Mouse (Mus musculus): ENCODE measurements around the gene Pacsin2. TPM values are rescaled to one million over a fixed set of nuclear protein-coding genes. Genes with fewer than 3 reads are reported as not detected.
"Not testable (repeated sequence)": the region's sequence is repeated elsewhere in the genome, so short reads cannot be mapped to it uniquely, and the experiment has no call there.

Gene Pacsin2
- 62.3 and 63.8 TPM in 2 replicates for polyA plus RNA-seq (2014; fragmentation: Nextera tagmentation; extraction: Ambion mirVana)

DNA sequence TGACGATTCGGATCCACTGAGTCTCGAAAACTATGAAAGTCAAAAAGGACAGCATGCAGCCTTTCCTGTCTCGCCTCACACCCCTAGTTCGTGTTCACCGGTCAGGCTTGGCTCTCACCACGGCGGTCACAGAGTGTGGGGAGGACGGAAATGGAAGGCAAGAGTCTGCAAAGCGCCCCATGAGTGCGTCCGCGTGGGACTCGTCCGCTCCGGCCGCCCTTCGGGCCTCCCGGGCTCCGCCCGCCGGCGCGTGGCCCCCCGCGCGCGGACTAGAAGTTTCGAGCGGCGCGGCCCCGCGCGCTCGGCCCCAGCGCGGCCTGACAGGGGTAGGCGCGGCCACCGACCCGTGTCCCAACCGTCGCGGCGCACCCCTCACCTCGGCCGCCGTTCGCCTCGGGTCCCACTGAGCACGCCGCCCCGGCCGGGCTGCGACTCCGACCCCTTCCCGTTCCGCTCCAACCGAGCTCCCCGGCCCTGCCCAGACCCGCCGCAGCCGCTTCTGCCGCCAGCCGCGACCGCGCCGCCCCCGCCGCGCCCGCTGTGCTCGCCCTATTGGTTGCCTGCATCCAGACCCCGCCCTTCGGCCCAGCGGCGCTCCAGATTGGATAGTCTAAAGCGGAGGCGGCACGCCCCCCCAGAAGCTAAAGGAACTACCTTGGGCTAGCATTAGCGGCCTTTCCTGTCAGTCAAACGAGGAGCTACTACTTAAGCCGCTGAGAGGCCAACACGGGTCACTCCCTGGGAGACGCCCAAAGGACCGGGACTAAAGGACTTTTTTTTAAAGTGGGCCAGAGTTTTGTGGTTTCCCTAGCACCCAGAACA is at the start of gene Pacsin2:
Gene Pacsin2, minus strand, starts transcription at position 524 of the 822 bp plus-strand sequence.
- Histone ChIP-seq H3K27me3 (ENCODE audit: insufficient read depth, low read length) (no peaks in the 10 kb centered on the region), H3K27ac (ENCODE audit: low read depth) (peak within 1 kb of the TSS; percentile 76; the same call in 1 of the 2 replicates), H3K4me3 (ENCODE audit: low read depth, low read length) (peak within 1 kb of the TSS; percentile 75), H3K36me3 (ENCODE audit: insufficient read depth) (no peaks in the 10 kb centered on the region), H3K4me1 (ENCODE audit: insufficient read depth) (peaks cover 8% of the 10 kb centered on the region; the same call in 1 of the 2 replicates), H3K4me2 (peak within 1 kb of the TSS; percentile 96), H3K9ac (peak within 1 kb of the TSS; percentile 76), H3K9me3 (ENCODE audit: low read depth, low read length) (no peaks in the 10 kb centered on the region)
- ATAC-seq (ENCODE audit: insufficient read depth), result peak; percentile 100
- TF ChIP-seq CTCF (IDR thresholded peaks at IDR 0.05; ENCODE audit: low read depth), result no peak
- WGBS, result under 1% methylated on average over 88 of the region's 88 CpGs
- DNase-seq, result peak; percentile 99

DNA sequence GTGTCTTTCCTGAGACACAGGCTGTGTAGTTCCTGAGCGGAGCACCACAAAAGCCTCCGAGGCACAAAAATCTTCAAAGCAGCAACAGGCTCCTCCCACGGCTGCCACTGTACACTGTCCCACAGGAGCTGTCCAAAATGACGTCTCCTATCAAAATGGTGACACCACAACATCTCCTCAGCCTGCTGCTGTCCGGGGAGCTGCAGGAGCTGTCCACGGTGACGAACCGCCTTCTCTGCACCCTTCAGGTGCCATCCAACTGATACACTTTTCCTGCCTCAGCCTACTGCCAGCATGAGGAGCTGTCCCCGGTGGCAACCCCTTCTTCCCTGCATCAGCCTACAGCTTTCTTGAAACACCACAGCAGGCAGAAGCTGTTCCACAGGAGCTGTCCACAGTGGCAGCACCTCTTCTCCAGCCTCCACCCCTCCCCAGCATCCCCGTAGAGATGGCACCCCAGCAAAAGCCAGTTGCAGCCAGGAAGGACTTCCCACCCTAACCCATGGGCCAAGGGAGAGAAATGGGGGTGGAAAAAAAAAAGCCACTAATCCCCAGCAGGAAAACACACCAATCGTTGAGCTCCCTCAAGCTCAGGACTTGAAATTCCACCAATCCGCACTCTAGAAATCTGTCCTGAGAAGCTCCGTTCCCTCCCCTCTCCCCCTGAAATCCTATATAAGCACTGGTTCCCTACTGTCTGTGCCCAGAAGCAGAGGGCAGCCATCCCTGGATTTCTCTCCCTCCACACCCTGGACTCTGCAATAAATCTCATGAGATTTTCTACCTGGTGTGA is 48.3 kb upstream of the Pacsin2 start:
- H3K36me3 ChIP-seq (ENCODE audit: insufficient read depth), result no peaks in the 10 kb centered on the region
- ATAC-seq (ENCODE audit: insufficient read depth) (no peak), DNase-seq (no peak)
- H3K4me1 ChIP-seq (ENCODE audit: insufficient read depth), result no peaks in the 10 kb centered on the region
- no peak overlapping the region for H3K4me2 ChIP-seq
- H3K4me3 ChIP-seq (ENCODE audit: low read depth, low read length), result no peak overlapping the region
- TF ChIP-seq CTCF (IDR thresholded peaks at IDR 0.05; ENCODE audit: low read depth), result no peak
- H3K27ac ChIP-seq (ENCODE audit: low read depth), result no peak overlapping the region
- WGBS, result 61% methylated on average over 13 of the region's 13 CpGs
- H3K9ac ChIP-seq, result no peak overlapping the region
- H3K27me3 ChIP-seq (ENCODE audit: insufficient read depth, low read length), result no peaks in the 10 kb centered on the region
- H3K9me3 ChIP-seq (ENCODE audit: low read depth, low read length), result no peaks in the 10 kb centered on the region

DNA sequence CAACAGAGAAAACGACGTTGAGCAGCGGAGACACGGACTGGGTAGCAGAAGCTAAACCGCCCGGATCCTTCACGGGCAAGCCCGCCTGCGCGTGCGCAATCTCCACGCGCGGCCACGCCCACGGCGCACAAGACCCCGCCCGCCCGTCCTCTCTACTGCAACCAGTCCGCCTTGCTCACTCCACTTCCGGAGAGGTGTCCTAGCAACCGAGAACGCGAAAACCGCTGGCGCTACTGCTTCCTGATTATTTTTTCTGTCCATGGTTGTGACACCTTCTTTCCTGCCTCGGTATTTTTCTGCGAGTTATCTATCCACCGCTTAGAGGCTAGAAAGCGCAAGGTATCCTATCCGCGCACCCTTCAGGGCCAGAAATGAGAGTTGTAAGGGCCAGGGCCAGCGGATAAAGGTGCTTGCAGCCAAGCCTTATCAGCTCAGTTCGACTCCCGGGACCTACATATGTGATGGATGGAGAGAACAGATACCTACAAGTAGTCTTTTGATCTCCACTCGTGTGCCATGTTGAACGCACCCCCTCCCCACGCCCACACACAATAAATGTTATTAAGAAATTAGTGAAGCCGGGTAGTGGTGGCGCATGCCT is 46.5 kb upstream of the Pacsin2 start, which contains the start of gene Ttll1:
Gene Ttll1, minus strand, starts transcription at position 89 of the 601 bp plus-strand sequence.
- no peaks in the 10 kb centered on the region for H3K4me1 ChIP-seq (ENCODE audit: insufficient read depth)
- 9% methylated on average over 41 of the region's 41 CpGs for WGBS
- H3K36me3 ChIP-seq (ENCODE audit: insufficient read depth), result no peaks in the 10 kb centered on the region
- H3K4me3 ChIP-seq (ENCODE audit: low read depth, low read length), result peak within 1 kb of the TSS; percentile 55
- DNase-seq (peak; percentile 98), ATAC-seq (ENCODE audit: insufficient read depth) (peak; percentile 95)
- peak within 1 kb of the TSS; percentile 90 for H3K4me2 ChIP-seq
- TF ChIP-seq CTCF (IDR thresholded peaks at IDR 0.05; ENCODE audit: low read depth), result no peak
- no peaks in the 10 kb centered on the region for H3K9me3 ChIP-seq (ENCODE audit: low read depth, low read length)
- peak within 1 kb of the TSS; percentile 6; the same call in 1 of the 2 replicates for H3K27ac ChIP-seq (ENCODE audit: low read depth)
- H3K9ac ChIP-seq, result peak within 1 kb of the TSS; percentile 56
- H3K27me3 ChIP-seq (ENCODE audit: insufficient read depth, low read length), result no peaks in the 10 kb centered on the region

DNA sequence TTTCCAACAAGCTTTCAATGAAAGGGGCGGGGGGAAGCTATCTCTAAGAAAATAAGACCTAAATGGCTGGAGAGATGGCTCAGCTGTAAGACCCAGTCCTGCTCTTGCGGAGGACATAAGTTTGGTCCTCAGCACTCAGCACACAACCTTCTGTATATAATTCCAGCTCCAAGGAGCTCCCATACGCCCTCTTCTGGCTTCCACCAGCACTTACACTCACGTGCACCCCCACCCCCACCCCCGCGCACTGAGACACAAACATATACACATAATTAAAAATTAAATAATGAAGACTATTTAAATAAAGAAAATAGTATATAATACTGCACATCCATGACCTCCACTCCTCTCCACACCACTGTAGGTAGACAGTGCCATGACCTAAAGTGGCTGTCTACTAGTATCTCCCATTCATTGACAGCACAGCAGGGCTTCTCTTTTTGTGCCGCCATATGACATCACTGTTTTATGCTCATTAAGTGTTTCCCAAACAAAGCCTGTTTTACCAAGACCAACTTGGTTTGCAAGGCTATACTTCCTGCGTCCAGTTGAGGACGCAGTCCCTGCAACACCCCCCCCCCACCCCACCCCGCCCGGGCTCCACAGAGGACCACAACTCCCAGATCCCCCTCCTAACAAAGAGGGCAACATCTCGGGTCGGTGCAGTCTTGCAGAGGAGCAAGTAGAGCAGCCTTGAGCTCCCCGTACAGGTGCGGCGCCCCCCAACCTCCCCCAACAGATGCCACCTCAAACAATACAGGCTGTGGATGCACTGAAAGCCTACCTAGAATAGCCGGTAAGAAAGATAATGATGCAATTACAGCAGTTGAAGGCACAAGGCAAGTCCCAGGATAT is 45.8 kb upstream of the Pacsin2 start:
- DNase-seq (no peak), ATAC-seq (ENCODE audit: insufficient read depth) (peak; percentile 71)
- Histone ChIP-seq H3K36me3 (ENCODE audit: insufficient read depth) (no peaks in the 10 kb centered on the region), H3K4me3 (ENCODE audit: low read depth, low read length) (peak overlapping the region; percentile 55), H3K27ac (ENCODE audit: low read depth) (peak overlapping the region; percentile 6; the same call in 1 of the 2 replicates), H3K4me2 (peak overlapping the region; percentile 90), H3K4me1 (ENCODE audit: insufficient read depth) (no peaks in the 10 kb centered on the region), H3K9ac (peak overlapping the region; percentile 56), H3K9me3 (ENCODE audit: low read depth, low read length) (no peaks in the 10 kb centered on the region), H3K27me3 (ENCODE audit: insufficient read depth, low read length) (no peaks in the 10 kb centered on the region)
- WGBS, result 24% methylated on average over 17 of the region's 17 CpGs
- TF ChIP-seq CTCF (IDR thresholded peaks at IDR 0.05; ENCODE audit: low read depth), result 0 out of 2 replicates have a peak, but pooled peaks have one; percentile 8

DNA sequence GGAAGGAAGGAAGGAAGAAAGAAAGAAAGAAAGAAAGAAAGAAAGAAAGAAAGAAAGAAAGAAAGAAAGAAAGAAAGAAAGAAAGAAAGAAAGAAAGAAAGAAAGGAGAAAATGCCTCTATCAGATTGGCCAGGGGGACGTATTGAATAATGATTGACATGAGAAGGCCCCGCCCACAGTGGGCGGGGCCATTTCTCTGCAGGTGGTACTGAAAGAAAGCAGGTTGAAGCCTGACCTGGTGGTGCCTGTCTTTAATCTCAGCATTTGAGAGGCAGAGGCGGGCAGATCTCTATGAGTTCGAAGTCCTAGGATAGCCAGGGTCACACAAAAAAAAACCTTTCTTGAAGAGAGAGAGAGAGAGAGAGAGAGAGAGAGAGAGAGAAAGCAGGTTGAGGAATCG is 37.1 kb upstream of the Pacsin2 start:
- ATAC-seq (ENCODE audit: insufficient read depth); H3K4me1 ChIP-seq (ENCODE audit: insufficient read depth); H3K27ac ChIP-seq (ENCODE audit: low read depth); H3K36me3 ChIP-seq (ENCODE audit: insufficient read depth); H3K9me3 ChIP-seq (ENCODE audit: low read depth, low read length); H3K4me3 ChIP-seq (ENCODE audit: low read depth, low read length); DNase-seq; H3K4me2 ChIP-seq; H3K9ac ChIP-seq; H3K27me3 ChIP-seq (ENCODE audit: insufficient read depth, low read length): not testable (repeated sequence)
- 71% methylated on average over 5 of the region's 6 CpGs for WGBS

DNA sequence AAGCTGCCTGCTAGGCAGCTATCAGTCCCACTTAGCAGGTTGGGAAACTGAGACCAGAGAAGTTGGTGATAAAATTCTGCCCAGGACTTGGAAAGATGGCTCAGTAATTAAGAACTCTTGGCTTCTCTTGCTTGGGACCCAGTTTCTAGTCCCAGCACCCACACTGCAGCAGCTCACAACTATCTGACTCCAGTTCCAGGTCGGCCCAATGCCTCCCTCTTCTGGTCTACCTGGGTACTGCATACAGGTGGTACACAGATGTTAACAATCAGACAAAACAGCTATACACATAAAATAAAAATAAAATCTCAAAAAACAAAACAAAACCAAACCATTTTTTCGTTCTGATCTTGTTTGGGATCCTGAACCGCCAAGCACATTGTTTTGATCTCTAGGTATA is 35.9 kb upstream of the Pacsin2 start:
- Histone ChIP-seq H3K4me3 (ENCODE audit: low read depth, low read length) (no peak overlapping the region), H3K9ac (no peak overlapping the region), H3K9me3 (ENCODE audit: low read depth, low read length) (no peaks in the 10 kb centered on the region), H3K4me1 (ENCODE audit: insufficient read depth) (no peaks in the 10 kb centered on the region), H3K36me3 (ENCODE audit: insufficient read depth) (peaks cover 14% of the 10 kb centered on the region; the same call in 1 of the 2 replicates), H3K4me2 (no peak overlapping the region), H3K27ac (ENCODE audit: low read depth) (no peak overlapping the region), H3K27me3 (ENCODE audit: insufficient read depth, low read length) (no peaks in the 10 kb centered on the region)
- TF ChIP-seq CTCF (IDR thresholded peaks at IDR 0.05; ENCODE audit: low read depth), result peak; percentile 67
- DNase-seq (peak; percentile 28), ATAC-seq (ENCODE audit: insufficient read depth) (no peak)
- 62% methylated on average over 3 of the region's 3 CpGs for WGBS
